Mouse (Mus musculus): Measurements from ENCODE around the gene Smoc1. TPM values are rescaled to one million over a fixed set of nuclear protein-coding genes. Genes with fewer than 3 reads are reported as not detected.

Smoc1 gene
- polyA plus RNA-seq, 1 experiment from 2014 or later: 7.1 TPM

DNA sequence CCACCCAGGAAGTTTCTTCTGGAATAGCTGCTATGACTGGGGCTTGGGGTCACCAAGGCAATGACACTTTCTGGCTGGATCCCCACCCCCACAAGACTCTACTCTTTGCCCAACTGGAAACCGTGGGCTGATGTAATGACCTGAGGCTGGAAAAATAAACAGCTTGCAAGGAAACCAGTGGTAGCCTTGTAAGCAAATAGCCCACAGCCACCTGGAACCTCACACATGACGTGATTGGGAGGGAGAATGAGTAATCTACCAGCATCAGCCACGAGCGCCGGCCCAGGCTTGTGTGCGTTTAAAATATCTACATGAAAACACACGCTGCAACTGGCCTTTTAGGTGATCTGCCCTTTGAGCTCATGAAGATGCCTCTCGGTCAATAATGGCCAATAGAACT is 130.2 kb downstream of the Smoc1 start:
- ATAC-seq (no peak), DNase-seq (ENCODE audit: low spot score) (no peak)
- Histone ChIP-seq H3K9me3 (replicated peaks; ENCODE audit: control insufficient read depth, low read length) (no peaks in the 10 kb centered on the region), H3K4me2 (ENCODE audit: low read length) (no peak overlapping the region), H3K27me3 (replicated peaks; ENCODE audit: control insufficient read depth, insufficient read depth, low read length) (no peaks in the 10 kb centered on the region), H3K9ac (ENCODE audit: low read length) (no peak overlapping the region), H3K4me3 (ENCODE audit: low read depth, low read length) (no peak overlapping the region), H3K27ac (ENCODE audit: low read depth, low read length) (no peak overlapping the region), H3K4me1 (ENCODE audit: control insufficient read depth, insufficient read depth, low read length) (no peaks in the 10 kb centered on the region), H3K36me3 (ENCODE audit: control insufficient read depth, insufficient read depth, low read length) (no peaks in the 10 kb centered on the region)
- WGBS: 93% methylated on average over 8 of the region's 8 CpGs

DNA sequence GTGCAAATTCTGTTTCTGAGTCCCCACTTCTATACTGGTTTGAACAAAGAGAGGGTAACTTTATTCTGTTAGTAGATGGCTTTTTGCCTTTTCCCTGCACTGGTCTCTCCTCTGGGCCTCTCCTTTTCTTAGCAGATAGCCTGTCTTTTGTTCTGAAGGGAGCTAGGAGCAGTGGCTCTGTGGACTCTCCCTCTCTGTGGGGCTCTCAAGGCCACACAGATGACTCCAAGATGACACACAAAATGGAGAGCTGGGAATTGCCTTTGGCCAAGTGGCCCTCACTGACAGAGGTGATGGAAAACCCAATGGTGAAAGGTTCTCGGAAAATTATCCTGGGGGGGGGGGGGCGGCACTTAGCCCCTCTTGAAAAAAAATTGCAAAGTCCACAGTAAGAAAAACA is 133.3 kb downstream of the Smoc1 start:
- H3K4me1 ChIP-seq (ENCODE audit: control insufficient read depth, insufficient read depth, low read length): no peaks in the 10 kb centered on the region
- no peaks in the 10 kb centered on the region for H3K27me3 ChIP-seq (replicated peaks; ENCODE audit: control insufficient read depth, insufficient read depth, low read length)
- no peak overlapping the region for H3K9ac ChIP-seq (ENCODE audit: low read length)
- no peaks in the 10 kb centered on the region for H3K36me3 ChIP-seq (ENCODE audit: control insufficient read depth, insufficient read depth, low read length)
- no peaks in the 10 kb centered on the region for H3K9me3 ChIP-seq (replicated peaks; ENCODE audit: control insufficient read depth, low read length)
- 85% methylated on average over 2 of the region's 2 CpGs for WGBS
- H3K27ac ChIP-seq (ENCODE audit: low read depth, low read length): no peak overlapping the region
- H3K4me3 ChIP-seq (ENCODE audit: low read depth, low read length): no peak overlapping the region
- no peak overlapping the region for H3K4me2 ChIP-seq (ENCODE audit: low read length)
- no peak for DNase-seq (ENCODE audit: low spot score)
- no peak for ATAC-seq

DNA sequence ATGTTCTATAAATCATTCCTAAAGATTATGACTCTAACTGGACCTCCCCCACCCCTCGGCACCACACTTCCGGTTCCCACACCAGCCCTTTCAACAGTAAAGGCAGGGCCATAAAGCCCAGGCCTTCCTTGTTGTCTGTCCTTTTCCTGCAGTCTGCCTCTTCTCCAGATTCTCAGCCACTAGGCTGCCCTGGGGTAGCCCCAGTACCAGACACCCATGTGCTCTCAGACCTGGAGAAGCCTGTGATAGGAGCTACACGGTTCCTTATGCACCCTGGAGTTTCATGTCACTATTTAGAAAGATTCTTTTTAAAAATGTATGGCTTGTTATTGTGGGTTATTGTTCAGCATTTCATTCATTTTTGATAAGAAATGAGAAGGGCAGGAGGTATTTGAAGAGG is 133.8 kb downstream of the Smoc1 start:
- DNase-seq (ENCODE audit: low spot score): no peak
- Histone ChIP-seq H3K9ac (ENCODE audit: low read length) (no peak overlapping the region), H3K27me3 (replicated peaks; ENCODE audit: control insufficient read depth, insufficient read depth, low read length) (no peaks in the 10 kb centered on the region), H3K9me3 (replicated peaks; ENCODE audit: control insufficient read depth, low read length) (no peaks in the 10 kb centered on the region), H3K27ac (ENCODE audit: low read depth, low read length) (no peak overlapping the region), H3K36me3 (ENCODE audit: control insufficient read depth, insufficient read depth, low read length) (no peaks in the 10 kb centered on the region), H3K4me1 (ENCODE audit: control insufficient read depth, insufficient read depth, low read length) (no peaks in the 10 kb centered on the region), H3K4me3 (ENCODE audit: low read depth, low read length) (no peak overlapping the region), H3K4me2 (ENCODE audit: low read length) (no peak overlapping the region)
- no peak for ATAC-seq
- WGBS: 88% methylated on average over 3 of the region's 3 CpGs

DNA sequence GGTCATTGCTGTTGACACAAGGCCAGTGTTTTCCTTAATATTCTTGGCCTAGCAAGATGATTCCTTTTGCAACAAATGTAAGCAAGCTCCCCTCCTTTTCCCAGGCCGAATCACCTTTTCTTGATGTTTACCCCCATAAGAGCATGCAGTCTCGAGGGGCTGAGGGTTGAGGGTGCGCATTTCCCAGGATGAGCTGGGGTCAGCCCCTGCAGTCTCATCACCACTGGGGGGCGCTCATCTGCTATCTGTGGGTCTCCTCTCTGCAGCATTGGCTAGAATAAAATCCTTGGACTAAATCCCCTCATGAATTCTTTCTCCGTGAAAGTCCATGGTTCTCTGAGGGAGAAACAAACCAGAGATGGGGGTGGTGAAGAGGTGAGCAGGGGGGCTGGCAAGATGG is 134.2 kb downstream of the Smoc1 start:
- no peak overlapping the region for H3K4me2 ChIP-seq (ENCODE audit: low read length)
- DNase-seq (ENCODE audit: low spot score): peak; percentile 10
- H3K36me3 ChIP-seq (ENCODE audit: control insufficient read depth, insufficient read depth, low read length): no peaks in the 10 kb centered on the region
- no peak overlapping the region for H3K27ac ChIP-seq (ENCODE audit: low read depth, low read length)
- 68% methylated on average over 5 of the region's 5 CpGs for WGBS
- ATAC-seq: no peak
- H3K27me3 ChIP-seq (replicated peaks; ENCODE audit: control insufficient read depth, insufficient read depth, low read length): no peaks in the 10 kb centered on the region
- H3K9me3 ChIP-seq (replicated peaks; ENCODE audit: control insufficient read depth, low read length): no peaks in the 10 kb centered on the region
- peaks cover under 1% of the 10 kb centered on the region for H3K4me1 ChIP-seq (ENCODE audit: control insufficient read depth, insufficient read depth, low read length)
- no peak overlapping the region for H3K9ac ChIP-seq (ENCODE audit: low read length)
- no peak overlapping the region for H3K4me3 ChIP-seq (ENCODE audit: low read depth, low read length)

DNA sequence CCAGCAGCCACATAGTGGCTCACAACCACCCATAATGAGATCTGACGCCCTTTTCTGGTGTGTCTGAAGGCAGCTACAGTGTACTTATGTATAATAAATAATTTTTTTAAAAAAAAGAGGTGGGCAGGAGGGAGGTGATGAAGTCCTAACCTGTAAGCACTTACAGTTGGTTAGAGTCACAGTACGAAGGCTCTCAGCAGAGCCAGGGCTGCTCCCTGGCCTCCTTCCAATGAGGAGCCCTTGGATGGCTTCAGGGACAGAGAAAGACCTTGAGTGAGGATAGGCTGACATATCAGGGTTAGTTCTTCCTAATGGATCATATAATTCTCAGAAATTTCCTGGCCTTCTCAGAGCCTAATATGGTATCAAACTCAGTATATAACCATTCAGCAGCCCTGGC is 134.7 kb downstream of the Smoc1 start:
- no peaks in the 10 kb centered on the region for H3K9me3 ChIP-seq (replicated peaks; ENCODE audit: control insufficient read depth, low read length)
- ATAC-seq (no peak), DNase-seq (ENCODE audit: low spot score) (no peak)
- peaks cover 4% of the 10 kb centered on the region for H3K4me1 ChIP-seq (ENCODE audit: control insufficient read depth, insufficient read depth, low read length)
- H3K27ac ChIP-seq (ENCODE audit: low read depth, low read length): no peak overlapping the region
- H3K36me3 ChIP-seq (ENCODE audit: control insufficient read depth, insufficient read depth, low read length): no peaks in the 10 kb centered on the region
- 92% methylated on average over 2 of the region's 2 CpGs for WGBS
- H3K27me3 ChIP-seq (replicated peaks; ENCODE audit: control insufficient read depth, insufficient read depth, low read length): no peaks in the 10 kb centered on the region
- H3K4me3 ChIP-seq (ENCODE audit: low read depth, low read length): no peak overlapping the region
- no peak overlapping the region for H3K4me2 ChIP-seq (ENCODE audit: low read length)
- H3K9ac ChIP-seq (ENCODE audit: low read length): no peak overlapping the region

DNA sequence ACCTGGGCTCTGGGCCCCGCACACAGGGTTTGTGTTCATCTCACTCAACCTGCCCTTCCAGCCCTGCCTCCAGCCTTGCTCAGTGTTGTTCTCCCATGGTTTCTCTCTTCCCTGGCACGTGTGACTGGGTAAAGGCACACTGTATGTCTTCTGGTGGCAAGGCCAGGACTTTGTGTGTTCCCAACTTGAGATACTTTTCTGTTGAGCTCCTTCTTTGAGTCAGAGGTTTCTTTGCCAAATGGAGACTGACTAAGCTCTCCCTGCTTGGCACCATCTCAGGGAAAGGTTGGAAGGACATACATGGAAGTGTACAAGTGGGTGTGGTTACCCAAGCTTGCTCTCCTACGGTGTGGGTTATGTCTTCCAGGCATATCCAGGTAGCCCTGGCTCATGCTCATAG is 136.5 kb downstream of the Smoc1 start:
- H3K27me3 ChIP-seq (replicated peaks; ENCODE audit: control insufficient read depth, insufficient read depth, low read length): no peaks in the 10 kb centered on the region
- H3K9me3 ChIP-seq (replicated peaks; ENCODE audit: control insufficient read depth, low read length): no peaks in the 10 kb centered on the region
- H3K36me3 ChIP-seq (ENCODE audit: control insufficient read depth, insufficient read depth, low read length): no peaks in the 10 kb centered on the region
- no peak overlapping the region for H3K4me3 ChIP-seq (ENCODE audit: low read depth, low read length)
- peaks cover 4% of the 10 kb centered on the region for H3K4me1 ChIP-seq (ENCODE audit: control insufficient read depth, insufficient read depth, low read length)
- 74% methylated on average over 3 of the region's 3 CpGs for WGBS
- ATAC-seq (no peak), DNase-seq (ENCODE audit: low spot score) (no peak)
- no peak overlapping the region for H3K4me2 ChIP-seq (ENCODE audit: low read length)
- no peak overlapping the region for H3K9ac ChIP-seq (ENCODE audit: low read length)
- H3K27ac ChIP-seq (ENCODE audit: low read depth, low read length): no peak overlapping the region

DNA sequence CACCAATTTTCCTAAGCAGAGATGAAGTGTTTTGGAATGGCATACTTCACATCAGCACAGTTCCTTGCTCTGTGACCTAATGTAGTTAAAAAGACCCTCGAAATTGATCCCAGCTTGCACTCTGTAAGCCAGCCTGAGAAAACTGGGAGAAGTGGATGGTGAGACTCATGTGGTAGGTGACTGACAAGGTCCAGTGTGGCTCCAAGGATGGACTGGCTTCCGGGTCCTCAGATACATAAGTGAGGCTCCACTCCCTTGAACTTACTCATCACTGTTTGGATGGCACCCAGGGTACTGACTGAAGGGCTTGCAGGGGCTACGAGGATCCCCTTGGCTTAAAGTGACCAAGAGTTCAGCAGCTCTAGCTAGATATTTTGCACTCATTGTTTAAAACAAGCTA is 137.0 kb downstream of the Smoc1 start:
- DNase-seq (ENCODE audit: low spot score) (no peak), ATAC-seq (no peak)
- Histone ChIP-seq H3K4me3 (ENCODE audit: low read depth, low read length) (no peak overlapping the region), H3K9me3 (replicated peaks; ENCODE audit: control insufficient read depth, low read length) (no peaks in the 10 kb centered on the region), H3K4me2 (ENCODE audit: low read length) (no peak overlapping the region), H3K4me1 (ENCODE audit: control insufficient read depth, insufficient read depth, low read length) (peaks cover 4% of the 10 kb centered on the region), H3K36me3 (ENCODE audit: control insufficient read depth, insufficient read depth, low read length) (no peaks in the 10 kb centered on the region), H3K27me3 (replicated peaks; ENCODE audit: control insufficient read depth, insufficient read depth, low read length) (no peaks in the 10 kb centered on the region), H3K9ac (ENCODE audit: low read length) (no peak overlapping the region), H3K27ac (ENCODE audit: low read depth, low read length) (no peak overlapping the region)
- WGBS: 91% methylated on average over 3 of the region's 3 CpGs

DNA sequence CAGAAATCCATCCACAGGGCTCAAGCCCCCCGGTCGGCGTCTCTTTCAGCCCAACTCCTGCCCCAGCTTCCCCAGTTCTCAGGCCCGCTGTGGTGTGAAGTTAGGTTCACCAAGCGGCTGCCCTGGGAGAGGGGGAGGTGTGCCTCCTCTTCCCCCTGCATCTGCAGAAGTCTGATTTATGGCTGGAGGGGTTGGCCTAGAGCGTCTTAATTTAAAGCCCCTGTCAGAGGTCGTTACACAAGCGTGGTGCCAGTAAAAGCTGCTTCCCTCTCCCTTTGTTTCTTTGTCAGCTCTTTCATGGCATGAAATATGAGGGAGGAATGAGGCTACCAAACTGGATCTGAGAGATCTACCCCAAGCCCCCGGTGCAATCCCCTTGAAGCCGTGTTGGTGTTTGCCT is 139.5 kb downstream of the Smoc1 start:
- no peaks in the 10 kb centered on the region for H3K36me3 ChIP-seq (ENCODE audit: control insufficient read depth, insufficient read depth, low read length)
- H3K4me3 ChIP-seq (ENCODE audit: low read depth, low read length): no peak overlapping the region
- WGBS: 19% methylated on average over 10 of the region's 10 CpGs
- no peaks in the 10 kb centered on the region for H3K9me3 ChIP-seq (replicated peaks; ENCODE audit: control insufficient read depth, low read length)
- H3K27me3 ChIP-seq (replicated peaks; ENCODE audit: control insufficient read depth, insufficient read depth, low read length): no peaks in the 10 kb centered on the region
- DNase-seq (ENCODE audit: low spot score) (no peak), ATAC-seq (no peak)
- H3K4me1 ChIP-seq (ENCODE audit: control insufficient read depth, insufficient read depth, low read length): peaks cover 4% of the 10 kb centered on the region
- H3K4me2 ChIP-seq (ENCODE audit: low read length): no peak overlapping the region
- H3K27ac ChIP-seq (ENCODE audit: low read depth, low read length): no peak overlapping the region
- H3K9ac ChIP-seq (ENCODE audit: low read length): no peak overlapping the region

DNA sequence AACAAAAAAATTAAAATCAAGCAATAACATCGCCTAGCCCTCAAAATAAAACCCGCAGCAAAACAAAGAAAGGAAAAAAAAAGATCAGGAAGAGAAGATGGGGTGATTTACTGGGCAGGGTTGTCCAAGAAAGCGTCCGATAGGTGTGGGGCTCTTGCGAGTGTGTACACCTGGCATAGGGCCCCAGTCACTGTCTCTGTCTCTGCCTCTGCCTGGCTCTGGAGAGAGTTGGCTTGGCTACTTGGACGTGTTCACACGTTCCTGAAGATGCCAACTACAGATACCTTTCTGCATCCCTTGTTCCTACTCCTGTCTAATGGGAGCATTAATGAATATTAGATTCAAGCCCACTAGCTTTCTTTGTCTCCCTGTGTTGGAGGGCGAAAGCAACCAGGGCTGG is 140.0 kb downstream of the Smoc1 start:
- ATAC-seq (no peak), DNase-seq (ENCODE audit: low spot score) (no peak)
- H3K4me1 ChIP-seq (ENCODE audit: control insufficient read depth, insufficient read depth, low read length): peaks cover 4% of the 10 kb centered on the region
- H3K4me2 ChIP-seq (ENCODE audit: low read length): no peak overlapping the region
- no peaks in the 10 kb centered on the region for H3K9me3 ChIP-seq (replicated peaks; ENCODE audit: control insufficient read depth, low read length)
- no peaks in the 10 kb centered on the region for H3K36me3 ChIP-seq (ENCODE audit: control insufficient read depth, insufficient read depth, low read length)
- H3K27me3 ChIP-seq (replicated peaks; ENCODE audit: control insufficient read depth, insufficient read depth, low read length): no peaks in the 10 kb centered on the region
- H3K27ac ChIP-seq (ENCODE audit: low read depth, low read length): no peak overlapping the region
- H3K4me3 ChIP-seq (ENCODE audit: low read depth, low read length): no peak overlapping the region
- WGBS: 83% methylated on average over 8 of the region's 8 CpGs
- no peak overlapping the region for H3K9ac ChIP-seq (ENCODE audit: low read length)

DNA sequence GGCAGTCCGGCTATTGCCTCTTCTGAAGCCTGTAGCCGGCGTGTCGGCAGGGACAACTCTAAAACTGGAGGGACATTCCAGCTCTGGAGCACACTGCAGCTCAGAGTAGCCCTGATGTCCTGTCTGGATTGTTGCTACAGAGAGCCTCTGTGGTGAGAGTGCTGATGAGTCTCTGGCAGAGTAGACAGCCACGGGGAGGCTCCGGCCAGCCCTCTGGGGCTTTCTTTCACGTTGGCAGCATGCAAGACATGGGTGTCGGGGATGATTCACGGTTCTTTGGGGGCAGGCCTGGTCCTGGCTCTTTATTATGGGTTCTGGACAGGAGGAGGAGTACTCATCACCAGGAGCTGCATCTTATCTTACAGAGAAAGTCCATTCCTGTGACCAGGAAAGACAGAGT is 140.5 kb downstream of the Smoc1 start:
- ATAC-seq: no peak
- Histone ChIP-seq H3K4me3 (ENCODE audit: low read depth, low read length) (no peak overlapping the region), H3K4me1 (ENCODE audit: control insufficient read depth, insufficient read depth, low read length) (peaks cover 4% of the 10 kb centered on the region), H3K27me3 (replicated peaks; ENCODE audit: control insufficient read depth, insufficient read depth, low read length) (no peaks in the 10 kb centered on the region), H3K4me2 (ENCODE audit: low read length) (no peak overlapping the region), H3K9ac (ENCODE audit: low read length) (no peak overlapping the region), H3K36me3 (ENCODE audit: control insufficient read depth, insufficient read depth, low read length) (no peaks in the 10 kb centered on the region), H3K27ac (ENCODE audit: low read depth, low read length) (no peak overlapping the region), H3K9me3 (replicated peaks; ENCODE audit: control insufficient read depth, low read length) (no peaks in the 10 kb centered on the region)
- 91% methylated on average over 9 of the region's 9 CpGs for WGBS
- DNase-seq (ENCODE audit: low spot score): no peak
